Mouse (Mus musculus) MEL-GATA-1-ER (cell line): ENCODE results near the gene Uchl3.

Experiments used
- DNase-seq: peaks from one replicate; pipeline ENCODE4 v3.0.0-alpha.2; 2012; ENCODE audit warnings: low read depth; ENCODE audit errors: extremely low read depth

Uchl3 gene

GRCm38 (mm10) chr14:101653581-101654525 is at the start of gene Uchl3:
Gene Uchl3, plus strand, starts transcription at chr14:101653967.
- peak; percentile 68 for DNase-seq

- no peak for DNase-seq
Measured at GRCm38 (mm10) chr14:101605843-101606242, 47.9 kb upstream of the Uchl3 start.

GRCm38 (mm10) chr14:101607631-101608518 is 45.9 kb upstream of the Uchl3 start:
- no peak for DNase-seq

- DNase-seq = no peak
Measured at GRCm38 (mm10) chr14:101608519-101609368, 45.0 kb upstream of the Uchl3 start, which contains the start of gene Tbc1d4. Gene Tbc1d4, minus strand, starts transcription at chr14:101609191.

- no peak for DNase-seq
Measured at GRCm38 (mm10) chr14:101610701-101611100, 43.1 kb upstream of the Uchl3 start.

- DNase-seq = no peak
Measured at GRCm38 (mm10) chr14:101613206-101613605, 40.6 kb upstream of the Uchl3 start.

- no peak for DNase-seq
Measured at GRCm38 (mm10) chr14:101616178-101616577, 37.6 kb upstream of the Uchl3 start.

GRCm38 (mm10) chr14:101617680-101618079 is 36.1 kb upstream of the Uchl3 start:
- DNase-seq = no peak

- DNase-seq = no peak
Measured at GRCm38 (mm10) chr14:101630548-101630947, 23.2 kb upstream of the Uchl3 start.

GRCm38 (mm10) chr14:101635765-101636164 is 18.0 kb upstream of the Uchl3 start:
- DNase-seq = no peak

GRCm38 (mm10) chr14:101637381-101637780 is 16.4 kb upstream of the Uchl3 start:
- no peak for DNase-seq

- DNase-seq = peak; percentile 90
Measured at GRCm38 (mm10) chr14:101640153-101640843, 13.5 kb upstream of the Uchl3 start, which contains the start of gene Commd6. Gene Commd6, minus strand, starts transcription at chr14:101640686.

- DNase-seq = no peak
Measured at GRCm38 (mm10) chr14:101644948-101645347, 8.8 kb upstream of the Uchl3 start.

- DNase-seq = no peak
Measured at GRCm38 (mm10) chr14:101650551-101650950, 3.2 kb upstream of the Uchl3 start.

GRCm38 (mm10) chr14:101652571-101652970 is 1.2 kb upstream of the Uchl3 start:
- DNase-seq = no peak

GRCm38 (mm10) chr14:101654526-101654909 is 751 bp downstream of the Uchl3 start:
- no peak for DNase-seq

GRCm38 (mm10) chr14:101656307-101656706 is 2.5 kb downstream of the Uchl3 start:
- no peak for DNase-seq

- DNase-seq = no peak
Measured at GRCm38 (mm10) chr14:101661654-101662412, 8.1 kb downstream of the Uchl3 start.

GRCm38 (mm10) chr14:101664274-101664673 is 10.5 kb downstream of the Uchl3 start:
- DNase-seq = no peak

- DNase-seq = no peak
Measured at GRCm38 (mm10) chr14:101666056-101666455, 12.3 kb downstream of the Uchl3 start.
